Mouse (Mus musculus) mature B cell (primary cell): Measurements from ENCODE around the gene Ccdc173.

Experiments
- in situ Hi-C: fragments of 300-500 bp; cut with MboI; formaldehyde crosslinking; loops from 2 replicates; pipeline ENCODE4 v1.14.3; 2019

Ccdc173 gene

GRCm38 (mm10) chr2:69790285-69790684, 910 bp upstream of the Ccdc173 start:
- in situ Hi-C loops, result no loop called here

- in situ Hi-C loops, result no loop called here
These were observed 401 bp downstream of the Ccdc173 start for GRCm38 (mm10) chr2:69788974-69789373.

GRCm38 (mm10) chr2:69778836-69779177, 10.6 kb downstream of the Ccdc173 start:
- in situ Hi-C loops, result no loop called here

- in situ Hi-C loops, result no loop called here
These were observed 11.2 kb downstream of the Ccdc173 start for GRCm38 (mm10) chr2:69777985-69778835.

GRCm38 (mm10) chr2:69773331-69773730, 16.0 kb downstream of the Ccdc173 start:
- in situ Hi-C loops, result no loop called here

- in situ Hi-C loops, result no loop called here
These were observed 24.7 kb downstream of the Ccdc173 start for GRCm38 (mm10) chr2:69764716-69765115.

GRCm38 (mm10) chr2:69763340-69763739, 26.0 kb downstream of the Ccdc173 start:
- in situ Hi-C loops, result no loop called here

GRCm38 (mm10) chr2:69760980-69761379, 28.4 kb downstream of the Ccdc173 start:
- in situ Hi-C loops, result no loop called here

- in situ Hi-C loops, result no loop called here
These were observed 44.3 kb downstream of the Ccdc173 start for GRCm38 (mm10) chr2:69745091-69745490.

GRCm38 (mm10) chr2:69723519-69723825, 65.9 kb downstream of the Ccdc173 start:
- in situ Hi-C loops, result loop anchor here (25.0 kb wide), 1 partner anchor 1489 kb away; the partner anchor contains the start of gene Dync1i2

GRCm38 (mm10) chr2:69722650-69723518, 66.5 kb downstream of the Ccdc173 start:
- in situ Hi-C loops, result loop anchor here (25.0 kb wide), 1 partner anchor 1489 kb away; the partner anchor contains the start of gene Dync1i2

- in situ Hi-C loops, result loop anchor here (25.0 kb wide), 1 partner anchor 1490 kb away; the partner anchor contains the start of gene Dync1i2
These were observed 67.1 kb downstream of the Ccdc173 start, which contains the start of gene Ppig for GRCm38 (mm10) chr2:69722273-69722649. Gene Ppig, plus strand, starts transcription at chr2:69722545.

- in situ Hi-C loops, result loop anchor here (25.0 kb wide), 1 partner anchor 1493 kb away; the partner anchor contains the start of gene Dync1i2
These were observed 70.3 kb downstream of the Ccdc173 start for GRCm38 (mm10) chr2:69719121-69719520.

GRCm38 (mm10) chr2:69716483-69716882, 72.9 kb downstream of the Ccdc173 start:
- in situ Hi-C loops, result loop anchor here (25.0 kb wide), 1 partner anchor 1496 kb away; the partner anchor contains the start of gene Dync1i2

- in situ Hi-C loops, result loop anchor here (25.0 kb wide), 1 partner anchor 1498 kb away; the partner anchor contains the start of gene Dync1i2
These were observed 75.2 kb downstream of the Ccdc173 start for GRCm38 (mm10) chr2:69714126-69714525.

GRCm38 (mm10) chr2:69713626-69714014, 75.8 kb downstream of the Ccdc173 start:
- in situ Hi-C loops, result loop anchor here (25.0 kb wide), 1 partner anchor 1499 kb away; the partner anchor contains the start of gene Dync1i2

GRCm38 (mm10) chr2:69712981-69713625, 76.3 kb downstream of the Ccdc173 start, which contains the start of gene Fastkd1:
Gene Fastkd1, minus strand, starts transcription at chr2:69713516.
- in situ Hi-C loops, result loop anchor here (25.0 kb wide), 1 partner anchor 1499 kb away; the partner anchor contains the start of gene Dync1i2

- in situ Hi-C loops, result loop anchor here (25.0 kb wide), 1 partner anchor 1500 kb away; the partner anchor contains the start of gene Dync1i2
These were observed 77.2 kb downstream of the Ccdc173 start for GRCm38 (mm10) chr2:69712171-69712570.
